Mouse (Mus musculus): ENCODE data around the gene Tmem104.

The Tmem104 gene

GRCm38 (mm10) chr11:115262954-115263353, 75.7 kb downstream of the Tmem104 start:
- DNase-seq (ENCODE audit: low read depth, low spot score) = no peak

DNA sequence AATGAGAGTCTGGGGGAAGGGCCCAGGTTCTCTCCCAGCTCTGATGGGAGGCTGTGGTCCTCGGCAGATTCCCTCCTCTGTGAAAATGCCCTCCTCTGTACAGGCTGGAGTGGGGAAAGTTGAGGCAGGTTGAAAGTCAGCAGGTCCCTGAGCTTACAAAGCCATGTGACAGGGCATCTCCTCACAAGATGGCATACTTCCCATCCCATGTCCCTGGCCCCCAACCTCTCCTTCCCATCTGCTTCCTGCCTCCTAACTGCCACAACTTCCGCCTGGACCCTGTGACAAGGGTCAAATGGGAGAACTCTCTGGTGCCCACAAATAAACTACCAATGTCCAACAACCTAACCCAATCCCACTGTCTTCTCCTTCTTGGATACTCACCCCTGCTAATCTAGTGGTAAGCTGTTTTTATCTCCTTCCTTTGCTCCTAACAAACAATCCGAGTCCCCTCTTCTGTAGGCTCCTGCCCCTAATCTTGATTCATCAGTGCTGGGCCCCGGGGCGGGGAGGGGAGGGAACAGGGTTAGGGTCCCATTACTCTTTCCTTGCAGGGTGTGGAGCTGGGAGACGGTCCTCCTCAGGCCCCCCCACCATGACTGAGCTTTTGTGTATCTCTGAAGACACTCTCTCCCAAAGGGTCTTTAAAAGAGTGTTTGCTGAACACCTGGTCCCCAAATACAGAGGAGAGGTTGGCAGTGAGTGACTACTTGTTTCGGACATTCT, 77.0 kb downstream of the Tmem104 start:
- no peak for DNase-seq (ENCODE audit: low read depth, low spot score)

DNA sequence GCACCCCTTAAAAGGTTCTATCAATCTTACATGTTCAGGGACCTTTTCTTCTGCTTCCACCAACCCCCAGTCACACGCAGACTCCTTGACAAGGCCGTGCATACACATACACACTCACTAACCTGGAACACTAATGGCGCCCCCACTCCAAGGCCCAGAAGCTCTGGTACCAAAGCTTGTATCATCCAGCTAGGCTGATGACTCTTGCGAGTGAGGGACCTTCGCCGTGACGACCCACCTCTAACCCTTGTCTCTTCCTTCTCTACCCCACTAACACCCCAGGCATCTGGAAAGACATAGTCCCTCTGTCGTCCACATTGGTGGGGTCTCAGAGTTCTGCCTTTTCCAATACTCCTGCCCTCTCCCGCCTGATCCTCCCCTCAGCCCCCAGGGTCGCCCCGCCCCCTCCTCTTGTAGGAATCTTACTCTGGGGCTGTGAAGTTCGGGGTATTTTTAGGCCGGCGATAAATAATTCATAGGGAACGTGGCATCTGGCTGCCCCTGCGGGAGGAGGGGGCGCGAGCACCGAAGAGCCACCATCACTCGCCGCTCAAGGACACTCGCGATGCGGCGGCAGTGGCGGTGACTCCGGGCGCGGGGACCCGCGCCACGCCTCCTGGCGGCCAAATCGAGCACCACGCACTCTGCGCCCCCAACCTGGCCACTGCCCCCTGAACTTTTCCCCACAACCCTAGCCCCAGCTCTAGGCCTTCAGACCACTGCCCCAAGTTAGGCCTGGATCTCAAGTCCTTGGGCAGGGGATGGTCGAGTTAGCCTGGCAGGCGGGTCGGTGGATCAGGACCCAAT, 77.8 kb downstream of the Tmem104 start:
- peak; percentile 70 for DNase-seq (ENCODE audit: low read depth, low spot score)

GRCm38 (mm10) chr11:115265771-115266399, 78.6 kb downstream of the Tmem104 start:
- DNase-seq (ENCODE audit: low read depth, low spot score) = peak; percentile 39

DNA sequence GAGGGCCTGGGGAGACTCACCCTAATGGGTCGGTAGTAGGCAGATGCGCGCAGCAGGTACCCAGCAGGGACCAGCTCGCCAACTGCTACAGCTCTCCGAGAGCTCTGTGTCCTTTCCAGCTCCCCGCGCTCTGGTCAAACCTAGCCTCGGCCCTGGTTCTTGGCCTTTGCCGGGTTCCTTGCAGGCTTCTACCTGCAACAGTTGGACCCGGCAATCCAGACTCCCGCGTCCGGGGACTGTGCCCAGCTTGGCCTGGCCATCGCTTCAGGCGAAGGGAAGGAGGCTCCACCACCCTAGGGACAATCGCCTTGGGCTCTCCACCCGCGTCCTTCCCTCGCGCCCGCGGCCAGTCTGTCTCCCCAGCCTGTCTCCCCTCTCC, 79.1 kb downstream of the Tmem104 start:
- DNase-seq (ENCODE audit: low read depth, low spot score) = no peak

GRCm38 (mm10) chr11:115267061-115267883, 80.0 kb downstream of the Tmem104 start, which contains the start of gene Grin2c:
TSS of gene Grin2c (minus strand) at chr11:115267243.
- no peak for DNase-seq (ENCODE audit: low read depth, low spot score)

DNA sequence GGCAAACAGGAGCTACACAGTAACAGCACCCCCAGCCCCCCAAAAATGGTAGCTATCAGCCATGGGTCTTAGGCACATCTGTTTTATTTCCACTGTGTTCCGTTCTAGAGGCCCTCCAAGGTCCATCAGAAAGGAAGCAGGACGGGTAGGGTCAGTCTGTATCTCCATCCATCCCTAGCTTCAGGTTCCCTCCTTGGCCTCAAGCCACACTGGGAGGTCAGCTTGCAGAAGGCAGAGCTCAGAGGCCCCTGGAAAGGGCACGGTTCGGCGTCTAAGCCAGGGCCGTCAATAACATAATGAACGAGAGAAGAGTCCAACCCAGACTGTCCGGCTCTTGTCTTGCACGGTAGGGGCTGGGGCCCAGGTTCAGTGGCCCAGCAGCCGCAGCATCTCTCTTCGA, 80.7 kb downstream of the Tmem104 start:
- no peak for DNase-seq (ENCODE audit: low read depth, low spot score)

DNA sequence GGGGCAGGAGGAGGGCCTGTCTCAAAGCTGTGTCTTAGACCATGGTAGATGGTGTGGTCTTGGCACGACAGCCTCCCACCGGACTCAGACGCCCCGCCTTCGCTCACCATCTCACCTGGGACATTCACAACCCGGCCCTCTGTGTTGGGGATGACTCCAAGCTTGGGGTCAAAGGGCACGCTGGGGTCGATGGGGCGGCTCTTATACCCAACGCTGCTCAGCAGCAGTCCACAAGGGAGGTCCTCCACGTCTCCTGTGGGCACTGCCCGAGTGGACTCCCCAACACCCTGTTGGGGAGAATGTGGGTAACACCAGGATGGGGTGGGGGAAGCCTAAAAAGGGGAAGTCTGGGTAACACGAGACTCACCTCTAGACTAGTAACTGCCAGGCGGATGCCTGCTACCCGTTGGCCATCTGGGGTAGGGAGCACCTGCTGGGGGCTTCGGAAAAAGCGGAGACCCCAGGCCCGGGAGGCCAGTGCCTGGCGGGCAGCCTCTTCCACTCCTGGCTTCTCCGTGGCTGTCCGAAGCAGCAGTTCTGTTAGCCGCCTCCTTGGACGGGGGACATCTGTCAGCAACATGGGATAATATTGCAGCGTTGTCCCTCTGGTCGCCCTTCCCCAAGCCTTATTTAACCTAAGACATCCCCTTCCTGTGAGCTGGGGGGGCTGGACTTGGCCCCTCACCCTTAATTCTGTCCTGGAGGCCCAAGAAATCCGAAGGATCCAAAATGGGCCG, 82.2 kb downstream of the Tmem104 start:
- no peak for DNase-seq (ENCODE audit: low read depth, low spot score)

DNA sequence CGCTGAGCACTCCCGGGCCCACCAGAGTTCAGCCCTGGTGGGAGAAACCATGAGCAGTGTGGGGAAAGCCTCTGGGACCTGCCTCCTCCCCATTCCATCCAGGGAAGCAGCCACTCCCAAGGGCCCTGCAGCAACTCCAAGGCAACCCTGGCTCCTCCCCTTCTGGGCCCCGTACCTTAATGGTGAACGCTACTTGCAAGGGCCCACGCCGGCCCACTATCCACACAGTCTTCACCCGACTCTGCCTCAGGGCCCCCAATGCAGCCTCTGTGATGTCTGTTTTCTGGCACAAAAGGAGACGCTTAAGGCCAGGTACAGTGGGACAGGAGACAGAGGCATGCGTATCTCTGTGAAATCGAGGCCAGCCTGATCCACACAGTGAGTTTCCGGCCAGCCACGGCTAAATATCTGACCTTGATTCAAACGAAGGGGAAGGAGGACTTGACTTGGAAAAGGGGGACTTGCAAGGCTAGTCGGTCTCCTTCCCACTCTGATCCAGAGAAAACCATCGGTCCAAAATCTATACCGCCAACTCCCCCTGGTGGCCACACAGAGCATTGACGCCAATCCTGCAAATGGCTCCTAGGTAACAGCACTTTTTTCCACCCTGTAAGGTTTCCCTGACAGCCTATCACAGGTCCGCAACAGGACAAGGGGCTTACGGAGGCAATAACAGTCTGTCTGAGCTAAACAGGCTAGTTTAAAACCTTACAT, 83.0 kb downstream of the Tmem104 start:
- DNase-seq (ENCODE audit: low read depth, low spot score) = peak; percentile 70

DNA sequence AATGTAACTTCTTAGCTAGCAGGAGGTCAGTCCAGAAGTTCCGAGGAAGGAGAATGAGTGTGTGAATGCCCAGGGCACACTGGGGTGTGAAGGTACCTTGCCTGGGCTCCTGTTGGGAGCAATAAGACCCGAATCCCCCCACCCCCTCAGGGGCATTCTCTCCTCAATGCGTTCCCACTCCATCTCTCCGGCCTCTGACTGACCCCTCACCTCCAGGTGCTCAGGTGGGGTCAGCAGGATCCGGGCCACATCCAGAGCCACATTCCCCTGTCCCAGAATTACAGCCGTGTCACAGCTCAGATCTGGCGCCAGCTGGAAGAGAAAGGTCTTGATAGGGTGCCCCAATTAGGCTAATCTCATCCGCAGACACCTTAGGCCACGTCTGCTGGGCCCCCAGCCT, 83.8 kb downstream of the Tmem104 start:
- no peak for DNase-seq (ENCODE audit: low read depth, low spot score)

DNA sequence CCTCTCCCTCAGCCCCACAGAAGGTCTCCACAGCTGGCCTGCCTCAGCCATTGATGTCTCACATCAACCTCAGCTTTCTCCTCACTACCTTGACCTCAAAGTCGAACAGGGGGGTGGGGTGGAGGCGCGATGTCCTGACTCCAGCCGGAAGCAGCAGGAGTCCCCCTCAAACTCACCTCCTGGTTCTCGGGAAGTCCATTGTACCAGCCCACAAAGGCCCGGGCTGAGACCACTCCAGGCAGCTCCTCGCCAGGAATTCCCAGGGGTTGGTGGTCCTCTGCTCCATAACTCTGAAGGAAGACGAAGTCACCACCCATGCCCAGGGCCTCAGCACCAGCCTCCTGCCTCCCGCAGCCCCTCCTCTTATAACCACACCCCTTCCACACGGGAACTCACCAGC, 84.2 kb downstream of the Tmem104 start:
- no peak for DNase-seq (ENCODE audit: low read depth, low spot score)

DNA sequence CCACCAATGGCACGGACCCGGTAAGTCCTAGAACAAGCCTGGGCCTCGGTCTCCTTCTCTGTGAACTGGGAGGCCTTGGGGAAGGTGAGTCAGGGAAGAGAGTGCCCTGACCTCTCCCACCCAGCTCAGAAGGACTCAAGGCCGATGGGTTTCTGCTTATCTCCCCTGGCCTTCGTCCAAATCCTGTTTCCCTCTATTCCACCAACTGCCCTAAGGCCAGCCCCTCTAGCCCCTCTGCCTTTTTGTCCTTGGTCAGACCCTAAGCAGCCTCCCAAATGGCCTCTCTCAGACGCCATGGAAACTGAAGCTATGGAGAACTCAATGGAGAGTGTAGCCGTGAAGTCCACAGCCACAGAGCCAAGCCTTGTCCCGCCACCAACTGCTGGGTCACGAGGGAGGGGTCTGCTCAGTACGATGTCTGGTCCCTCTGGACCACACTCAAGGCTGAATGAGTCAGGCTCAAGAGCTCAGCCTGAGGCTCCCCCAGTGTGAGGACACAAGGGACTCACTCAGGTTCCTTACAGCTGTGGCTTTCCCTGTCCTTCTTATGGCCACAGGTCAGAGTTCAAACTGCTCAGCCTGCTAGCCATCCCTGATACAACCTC, 85.7 kb downstream of the Tmem104 start:
- DNase-seq (ENCODE audit: low read depth, low spot score) = no peak

DNA sequence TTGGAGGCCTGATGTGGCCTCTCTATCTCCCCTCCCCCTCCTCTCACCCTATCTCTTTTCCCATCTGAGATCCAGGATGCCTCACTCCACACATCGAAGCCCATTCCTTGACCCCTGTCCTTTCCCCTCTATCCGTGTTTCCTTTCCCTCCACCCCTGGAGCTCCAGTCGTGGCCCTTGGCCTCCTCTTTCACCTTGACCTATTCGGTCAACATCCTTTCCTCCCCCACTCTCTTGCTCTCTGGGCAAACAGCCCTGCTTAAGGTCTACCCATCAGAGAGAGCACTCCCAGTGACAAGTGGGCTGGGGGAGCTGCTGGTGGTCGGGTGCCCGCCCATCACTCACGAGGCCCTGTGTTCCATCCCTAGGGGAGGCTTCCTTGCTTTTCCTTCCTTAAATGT, 86.4 kb downstream of the Tmem104 start:
- DNase-seq (ENCODE audit: low read depth, low spot score) = no peak

DNA sequence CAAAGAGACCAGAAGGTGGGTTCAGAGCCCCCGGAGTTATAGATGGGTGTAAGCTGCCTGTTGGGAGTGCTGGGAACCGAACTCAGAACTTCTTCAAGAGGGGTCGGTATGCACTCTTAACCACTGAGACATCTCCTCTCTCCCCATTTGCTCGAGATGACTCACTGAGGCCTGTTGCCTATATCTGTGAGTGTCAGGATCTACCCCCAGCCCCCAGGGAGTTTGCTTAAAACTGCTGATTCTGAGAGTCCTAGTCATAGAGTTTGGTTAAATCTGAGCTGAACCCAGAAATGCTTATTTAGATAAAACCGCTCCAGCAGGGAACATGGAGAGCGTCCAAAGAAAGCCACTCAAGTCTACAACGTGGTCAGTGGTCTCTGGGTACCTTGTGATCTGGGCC, 86.9 kb downstream of the Tmem104 start:
- DNase-seq (ENCODE audit: low read depth, low spot score) = no peak

GRCm38 (mm10) chr11:115274771-115275170, 87.5 kb downstream of the Tmem104 start:
- no peak for DNase-seq (ENCODE audit: low read depth, low spot score)

GRCm38 (mm10) chr11:115275509-115275908, 88.2 kb downstream of the Tmem104 start:
- DNase-seq (ENCODE audit: low read depth, low spot score) = no peak

DNA sequence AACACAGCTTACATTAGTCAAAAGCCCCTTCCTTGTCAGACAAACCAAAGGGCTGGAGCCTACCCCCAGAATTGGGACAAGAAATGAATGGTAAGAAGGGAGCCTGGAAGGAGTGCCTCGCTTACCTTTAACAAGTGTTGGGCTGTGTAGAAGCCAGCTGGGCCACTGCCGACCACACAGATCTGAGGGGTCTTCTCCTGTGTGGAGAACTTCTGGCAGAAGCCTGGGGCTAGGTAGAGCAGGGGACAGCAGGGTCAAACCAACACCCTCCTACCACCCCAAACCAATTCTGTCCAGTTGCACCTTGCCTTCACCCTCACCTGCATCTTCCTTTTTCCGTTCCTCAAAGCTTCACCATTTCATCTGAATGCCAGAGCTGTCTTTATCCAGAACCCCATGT, 88.7 kb downstream of the Tmem104 start:
- DNase-seq (ENCODE audit: low read depth, low spot score) = no peak

DNA sequence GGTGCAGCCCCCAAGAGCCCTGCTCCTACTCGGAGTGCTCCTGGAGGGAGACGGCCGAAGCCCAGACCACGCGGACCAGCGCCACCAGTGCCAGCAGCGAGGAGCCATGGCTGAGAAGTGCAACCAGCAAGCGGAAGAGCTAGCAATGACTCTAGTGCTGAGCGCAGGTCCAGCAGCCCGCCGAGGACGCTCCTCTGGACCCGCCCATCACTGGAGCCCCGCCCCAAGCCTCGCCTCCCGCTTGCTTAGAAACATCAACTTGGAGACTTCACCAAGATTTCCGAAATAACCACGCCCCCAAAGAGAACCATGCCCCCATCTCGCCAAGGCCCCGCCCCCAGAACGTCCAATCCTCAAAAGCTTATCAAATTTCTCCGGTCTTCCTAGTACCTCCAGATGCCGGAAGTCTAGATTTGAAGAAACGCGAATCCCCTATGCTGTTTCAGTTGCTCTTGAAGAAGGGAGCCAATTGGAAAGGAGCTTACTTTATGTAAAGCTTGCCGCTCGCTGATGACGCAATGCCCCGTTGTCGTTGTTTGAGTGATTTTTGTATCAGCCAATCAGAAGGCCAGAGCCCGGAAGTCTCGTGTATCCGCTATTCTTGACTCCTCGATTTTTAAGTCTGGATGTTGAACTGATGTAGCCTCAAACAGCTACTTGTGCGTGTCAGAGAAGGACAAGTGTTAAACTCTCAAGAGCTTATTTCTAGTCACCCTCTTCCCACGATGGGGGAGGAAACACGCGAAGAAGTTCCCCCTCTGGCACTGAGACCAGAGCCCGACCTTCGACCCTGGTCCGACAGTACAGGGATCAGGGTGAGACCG, 89.7 kb downstream of the Tmem104 start, which contains the start of gene Fdxr:
Gene Fdxr (minus strand): TSS at position 271 of the 824 bp plus-strand sequence.
- DNase-seq (ENCODE audit: low read depth, low spot score) = peak; percentile 99

DNA sequence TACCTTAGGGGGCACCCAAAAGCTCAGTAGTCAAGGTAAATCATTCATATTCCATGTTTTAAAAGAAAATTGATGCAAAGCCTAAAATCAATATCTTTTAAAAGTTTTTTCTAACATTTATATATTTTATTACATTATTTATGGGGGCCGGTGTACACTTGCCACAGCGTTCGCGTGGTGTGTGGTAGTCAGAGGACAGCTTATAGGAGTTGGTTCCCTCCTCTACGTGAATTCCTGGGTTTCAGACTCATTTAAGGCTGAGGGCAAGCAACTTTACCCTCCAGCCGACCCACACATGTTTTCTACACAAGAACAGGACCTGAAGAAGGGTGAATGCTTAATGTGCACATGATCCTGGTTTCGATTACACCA, 90.3 kb downstream of the Tmem104 start:
- no peak for DNase-seq (ENCODE audit: low read depth, low spot score)

All from CD4-positive, CD25-positive, alpha-beta regulatory T cell, adult 2 months (primary cell).